Mouse (Mus musculus) kidney, adult 2 months (tissue): Measurements from ENCODE around the gene Hps5.

Experiments
- CTCF ChIP-seq: fragments of 200-500 bp; conservative IDR thresholded peaks from 2 replicates; pipeline ENCODE4 v1.5.1; 2011; ENCODE audit warnings: low read depth, mild to moderate bottlenecking, control low read depth, low read length, moderate library complexity, mixed read lengths; ENCODE audit not compliant: insufficient read depth, insufficient read length
- POLR2A ChIP-seq: fragments of 200-500 bp; IDR thresholded peaks from one replicate; pipeline ENCODE4 v1.6.1; 2011; ENCODE audit warnings: low read depth, low read length, control low read depth

- TF ChIP-seq CTCF (no peak), POLR2A (no peak)
Observed at GRCm38 (mm10) chr7:46738561-46739460, 57.1 kb downstream of the Hps5 start.
